Mouse (Mus musculus) small intestine, adult 2 months (tissue): ENCODE results near the gene Slc3a1.

ENCODE experiments used
- CTCF ChIP-seq: fragments of 200-500 bp; IDR thresholded peaks from 2 replicates; pipeline ENCODE4 v1.5.1; 2012; ENCODE audit warnings: low read depth, mild to moderate bottlenecking, control low read depth, inconsistent platforms, low read length, moderate library complexity, mixed read lengths; ENCODE audit not compliant: insufficient replicate concordance, insufficient read length; ENCODE audit errors: extremely low read depth
- POLR2A ChIP-seq: fragments of 200-500 bp; IDR thresholded peaks from 2 replicates; pipeline ENCODE4 v1.6.1; 2012; ENCODE audit warnings: low read depth, mild to moderate bottlenecking, control low read depth, inconsistent platforms, low read length, moderate library complexity

DNA sequence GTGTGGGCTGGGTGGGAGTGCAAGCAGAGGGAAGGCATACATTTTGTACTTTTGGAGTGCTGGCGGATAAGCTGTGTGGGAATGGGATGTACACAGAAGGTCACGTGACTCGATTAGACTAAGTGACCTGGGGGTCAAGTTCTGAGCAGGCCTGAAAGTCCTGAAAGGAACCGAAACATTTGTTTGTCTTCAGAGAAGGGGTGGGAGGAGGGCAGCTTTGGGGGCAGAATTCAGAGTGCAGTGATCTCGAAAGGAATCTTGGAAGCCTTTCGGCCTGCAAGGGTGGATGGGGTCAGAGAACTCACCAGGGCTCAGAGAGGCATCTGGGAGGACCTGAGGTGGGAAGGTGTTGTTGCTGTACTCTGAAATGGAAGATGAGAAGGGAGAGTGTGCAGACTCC lies 14.2 kb downstream of the Slc3a1 start:
- TF ChIP-seq POLR2A (no peak), CTCF (no peak)
